Mouse (Mus musculus): ENCODE measurements around the gene Pcca.

DNA sequence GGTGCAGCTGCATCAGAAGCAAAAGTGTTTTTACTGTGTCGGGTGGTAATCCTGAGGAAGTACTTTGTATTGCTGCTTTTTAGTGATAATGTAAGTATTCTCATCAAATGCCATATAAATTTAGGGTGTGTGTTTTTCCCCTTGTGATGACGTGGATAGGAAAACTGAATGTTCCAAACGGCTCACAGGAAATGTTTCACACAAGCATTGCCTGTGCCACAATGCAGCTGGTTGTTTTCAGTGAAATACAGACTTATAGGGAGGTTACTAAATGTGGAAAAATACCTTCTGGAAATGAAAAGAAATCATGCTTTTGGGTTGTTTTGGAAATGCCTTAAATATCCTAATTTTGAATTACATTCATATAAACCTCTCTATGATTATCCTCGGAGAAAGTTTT is 250.6 kb downstream of the Pcca start:
- TF ChIP-seq CTCF (IDR thresholded peaks at IDR 0.05; ENCODE audit: low read depth, low read length) (no peak), EP300 (IDR thresholded peaks at IDR 0.05; ENCODE audit: insufficient read depth, low read depth, low read length) (no peak), POLR2A (IDR thresholded peaks at IDR 0.05; ENCODE audit: insufficient read depth, low read length) (no peak)

Data from ES-Bruce4 (cell line).